8 mouse cellular contexts compared by ENCODE assay signal in the genomic region with DNA sequence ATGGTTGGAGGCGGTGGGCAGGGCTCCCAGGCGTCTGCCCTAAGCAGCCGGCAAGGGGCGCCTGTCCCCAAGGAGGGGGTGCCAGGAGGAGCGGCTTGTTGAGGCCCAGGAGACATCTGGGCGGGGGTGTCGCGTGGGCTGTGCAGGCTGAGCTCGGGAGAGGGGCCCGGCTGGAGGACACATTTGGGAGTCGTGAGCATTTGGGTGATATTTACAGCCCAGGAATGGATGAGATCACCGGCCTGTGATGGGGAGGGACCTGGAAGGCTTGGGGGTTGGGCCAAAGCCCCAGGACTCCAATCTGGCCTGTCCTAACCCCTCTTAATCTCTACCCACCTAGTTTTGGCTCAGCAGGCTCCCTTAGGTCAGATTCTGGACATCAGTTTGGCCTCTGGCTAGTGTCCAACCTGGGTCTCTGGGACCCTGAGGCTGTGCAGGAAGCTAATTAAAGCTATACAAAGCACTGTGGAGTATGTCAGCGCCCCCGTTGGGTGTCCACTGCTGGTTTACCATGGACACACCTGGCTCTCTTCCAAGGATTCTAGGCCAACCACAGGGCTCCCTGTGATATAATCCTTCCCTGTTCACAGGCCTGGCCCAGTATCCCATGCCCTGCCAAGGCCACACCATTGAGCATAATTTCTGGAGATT. TPM values are rescaled to one million over a fixed set of nuclear protein-coding genes. Genes with fewer than 3 reads are reported as not detected.
DNase-seq lines count a peak whose midpoint lies in the region; ATAC-seq and TF ChIP-seq lines count a peak whose summit lies in the region.
"Had no signal": no experiment of that assay in that cellular context is flagged by ENCODE, and none has a peak within 500 bp of the region (broad histone marks: within the 10 kb centered on the region; RNA-seq: fewer than 3 reads in every experiment).

No protein-coding gene starts in this region.

- H3K27ac ChIP-seq in embryonic facial prominence, embryonic 14.5 days (replicated peaks; ENCODE audit: low read depth, low read length) = no peak overlapping the region

- H3K27me3 ChIP-seq in Patski = no peaks in the 10 kb centered on the region
- H3K27me3 ChIP-seq in embryonic facial prominence, embryonic 14.5 days (replicated peaks; ENCODE audit: control insufficient read depth, insufficient read depth, low read length) = no peaks in the 10 kb centered on the region

- H3K4me1 ChIP-seq in embryonic facial prominence, embryonic 14.5 days (ENCODE audit: control insufficient read depth, insufficient read depth, low read length) = peaks cover 16% of the 10 kb centered on the region

- peak overlapping the region; percentile 4; the same call in 1 of the 2 replicates for H3K4me2 ChIP-seq in embryonic facial prominence, embryonic 14.5 days (ENCODE audit: low read depth, low read length)

- no peak overlapping the region for H3K4me3 ChIP-seq in embryonic facial prominence, embryonic 14.5 days (ENCODE audit: low read depth, low read length)

- no peak for TF ChIP-seq CTCF in Patski (IDR thresholded peaks at IDR 0.05)

- POLR2A ChIA-PET in Patski (lab: Charles Lee) = no interaction called here

- no peak overlapping the region for H3K9ac ChIP-seq in embryonic facial prominence, embryonic 14.5 days (ENCODE audit: low read depth, low read length)

- in situ Hi-C loops in Patski (cut with MboI; ENCODE audit: low pct_unique_long_range_greater_than_20kb) = no loop called here

- 37% methylated on average over 11 of the region's 14 CpGs for WGBS in embryonic facial prominence, embryonic 14.5 days

- no peaks in the 10 kb centered on the region for H3K9me3 ChIP-seq in embryonic facial prominence, embryonic 14.5 days (ENCODE audit: control insufficient read depth, low read length)

- no peaks in the 10 kb centered on the region for H3K36me3 ChIP-seq in embryonic facial prominence, embryonic 14.5 days (ENCODE audit: control insufficient read depth, insufficient read depth, low read length)

- CTCF ChIA-PET in Patski (lab: Charles Lee) = interaction anchor here (1.0 kb wide), 1 partner anchor 9 kb away, joined by 3 read pairs; no protein-coding TSS in a partner anchor

- intact Hi-C loops in heart, postnatal 14 days (cut with DNase I) = no loop called here
- intact Hi-C loops in left cerebral cortex, postnatal 36 days (cut with DNase I) = loop anchor here (1.0 kb wide), 2 partner anchors 19 to 23 kb away; no protein-coding TSS in a partner anchor

- DNase-seq in 416B (ENCODE audit: low read depth) (peak; percentile 25), Patski (ENCODE audit: low read depth, low spot score) (peak; percentile 74)
- peak; percentile 52 for DNase-seq in embryonic facial prominence, embryonic 14.5 days (ENCODE audit: low spot score)
- DNase-seq in heart, postnatal 14 days = peak; percentile 26 to 62
- peak; percentile 91 to 96 for DNase-seq in left cerebral cortex, postnatal 36 days (ENCODE audit: low spot score in 2 of 2)
- peak; percentile 53 for DNase-seq in right cerebral cortex, postnatal 4 days
- no peak for DNase-seq in yolk sac, embryonic 10.5 days (ENCODE audit: low spot score)

- peak; percentile 37 for ATAC-seq in Patski
- ATAC-seq in embryonic facial prominence, embryonic 14.5 days (ENCODE audit: low read depth) = peak; percentile 16; the same call in 1 of the 2 replicates

RNA-seq across cellular contexts. Expression of gene Rtn4r, which starts 27.2 kb away (rescaled TPM):
- polyA plus RNA-seq in Patski (2021) = 0.90 TPM
- polyA plus RNA-seq in embryonic facial prominence, embryonic 14.5 days (2014; fragmentation: Nextera tagmentation; extraction: Ambion mirVana) = 4.3 and 5.1 TPM in 2 replicates
- 10 to 100 TPM; 17.4 to 19.9 TPM for total RNA-seq in heart, postnatal 14 days (2021)
- 100 to 1,000 TPM; 128 to 164 TPM for total RNA-seq in left cerebral cortex, postnatal 36 days (2021)
- total RNA-seq: liver, adult 2 months had no signal
- polyA plus RNA-seq: liver, adult 2 months had no signal

Comparison
In these comparisons a context has a peak if more than half of its experiments do, and no peak if none do; other contexts are left out.
1. RNA of gene Rtn4r, which starts 27.2 kb away (total RNA-seq): 128 to 164 TPM in left cerebral cortex, postnatal 36 days; 17.4 to 19.9 TPM in heart, postnatal 14 days; every median in the first group is over 4 times any median in the second.